Mouse (Mus musculus) neural tube, embryonic 15.5 days (tissue): ENCODE measurements around the gene Grin2a. TPM values are rescaled to one million over a fixed set of nuclear protein-coding genes. Genes with fewer than 3 reads are reported as not detected.

Experiments used
- ATAC-seq: fragments of 200-750 bp; cut with Nextera tagmentation; 2 replicates; pipeline ENCODE4 v1.8.0; 2017; ENCODE audit warnings: mild to moderate bottlenecking, moderate TSS enrichment, moderate library complexity; ENCODE audit not compliant: low FRiP score
- H3K27ac ChIP-seq: fragments of 300-500 bp; sonication (generic); replicated peaks from 2 replicates; pipeline ENCODE4 v1.5.1; 2015; ENCODE audit warnings: mild to moderate bottlenecking, inconsistent platforms
- H3K27me3 ChIP-seq: fragments of 300-500 bp; sonication (generic); replicated peaks from 2 replicates; pipeline ENCODE4 v1.6.1; 2015; ENCODE audit warnings: inconsistent platforms
- H3K36me3 ChIP-seq: fragments of 300-500 bp; sonication (generic); 2 replicates; pipeline ENCODE4 v1.6.1; 2015; ENCODE audit warnings: inconsistent platforms
- H3K4me1 ChIP-seq: fragments of 300-500 bp; sonication (generic); 2 replicates; pipeline ENCODE4 v1.6.1; 2015; ENCODE audit warnings: inconsistent platforms
- H3K4me2 ChIP-seq: fragments of 300-500 bp; sonication (generic); 2 replicates; pipeline ENCODE4 v1.6.1; 2015; ENCODE audit warnings: inconsistent platforms, mild to moderate bottlenecking, moderate library complexity
- H3K4me3 ChIP-seq: fragments of 300-500 bp; sonication (generic); replicated peaks from 2 replicates; pipeline ENCODE4 v1.5.1; 2015; ENCODE audit warnings: mild to moderate bottlenecking, inconsistent platforms
- H3K9ac ChIP-seq: fragments of 300-500 bp; sonication (generic); replicated peaks from 2 replicates; pipeline ENCODE4 v1.6.1; 2015; ENCODE audit warnings: mild to moderate bottlenecking, inconsistent platforms
- H3K9me3 ChIP-seq: fragments of 300-500 bp; sonication (generic); replicated peaks from 2 replicates; pipeline ENCODE4 v1.6.1; 2016; ENCODE audit warnings: inconsistent platforms
- WGBS: fragments of 180-500 bp; shearing (Covaris S2); methylation state at CpG from one replicate; pipeline ENCODE4 v1.1.7; 2015; ENCODE audit warnings: mixed read lengths; 5-methylcytosine and 5-hydroxymethylcytosine counted together
- polyA plus RNA-seq: library from polyadenylated mRNA; unstranded; fragments of >200 nt; fragmentation: Nextera tagmentation; extraction: Ambion mirVana; gene quantifications from 2 replicates; pipeline ENCODE4 v1.2.1, GENCODE M21; 2015

The Grin2a gene
- polyA plus RNA-seq, 1 experiment from 2014 or later = 15.6 TPM

GRCm38 (mm10) chr16:9785821-9786220, 209.5 kb downstream of the Grin2a start:
- Histone ChIP-seq H3K9ac (no peak overlapping the region), H3K9me3 (no peaks in the 10 kb centered on the region), H3K27ac (no peak overlapping the region), H3K27me3 (no peaks in the 10 kb centered on the region), H3K4me2 (no peak overlapping the region), H3K4me1 (no peaks in the 10 kb centered on the region), H3K4me3 (no peak overlapping the region), H3K36me3 (no peaks in the 10 kb centered on the region)
- ATAC-seq = no peak
- 88% methylated on average over 4 of the region's 4 CpGs for WGBS

DNA sequence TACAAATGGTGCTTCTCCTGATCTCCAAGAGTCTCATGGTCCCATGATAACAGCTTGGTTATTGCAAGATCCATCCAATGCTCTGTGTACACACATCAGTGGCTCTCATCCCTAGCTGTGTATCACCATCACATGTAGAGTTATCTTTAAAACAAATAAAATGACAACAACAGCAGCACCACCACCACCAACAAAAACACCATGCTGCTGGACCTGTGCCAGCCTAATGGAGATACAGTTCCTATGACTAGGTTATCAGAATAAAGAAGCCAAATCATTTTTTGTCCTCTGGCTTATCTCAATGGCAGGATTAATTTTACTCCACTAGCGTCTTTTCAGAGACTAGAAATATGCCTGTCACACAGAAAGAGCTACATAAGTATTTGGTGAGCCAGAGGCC, 226.4 kb downstream of the Grin2a start:
- no peak for ATAC-seq
- H3K9ac ChIP-seq = no peak overlapping the region
- H3K36me3 ChIP-seq = no peaks in the 10 kb centered on the region
- H3K9me3 ChIP-seq = no peaks in the 10 kb centered on the region
- H3K4me1 ChIP-seq = no peaks in the 10 kb centered on the region
- WGBS = 75% methylated on average over 1 of the region's 1 CpGs
- H3K27ac ChIP-seq = no peak overlapping the region
- no peaks in the 10 kb centered on the region for H3K27me3 ChIP-seq
- no peak overlapping the region for H3K4me3 ChIP-seq
- no peak overlapping the region for H3K4me2 ChIP-seq

DNA sequence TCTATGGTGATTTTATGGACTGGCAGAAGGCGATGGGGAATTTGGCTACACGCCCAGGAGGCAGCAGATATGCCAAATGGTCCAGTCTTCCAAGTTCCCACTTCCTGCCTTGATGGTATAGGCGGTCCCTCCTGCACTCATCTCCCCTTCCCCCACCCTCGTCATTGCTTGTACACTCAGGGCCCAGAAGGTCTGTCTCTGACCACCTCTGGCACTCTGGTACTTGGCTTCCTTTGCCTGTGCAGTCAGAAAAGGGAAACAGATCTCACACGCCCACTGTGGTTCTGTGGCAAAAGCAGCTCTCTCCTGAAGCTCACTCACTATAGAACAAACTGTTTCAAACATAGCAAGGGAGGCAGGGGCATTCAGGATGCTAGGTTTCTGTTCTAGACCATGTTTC, 227.0 kb downstream of the Grin2a start:
- Histone ChIP-seq H3K27me3 (no peaks in the 10 kb centered on the region), H3K4me2 (no peak overlapping the region), H3K9ac (no peak overlapping the region), H3K36me3 (no peaks in the 10 kb centered on the region), H3K4me3 (no peak overlapping the region), H3K9me3 (no peaks in the 10 kb centered on the region), H3K4me1 (no peaks in the 10 kb centered on the region), H3K27ac (no peak overlapping the region)
- no peak for ATAC-seq
- WGBS = 72% methylated on average over 5 of the region's 5 CpGs

GRCm38 (mm10) chr16:9767946-9768345, 227.4 kb downstream of the Grin2a start:
- H3K4me2 ChIP-seq = no peak overlapping the region
- no peaks in the 10 kb centered on the region for H3K36me3 ChIP-seq
- H3K9me3 ChIP-seq = no peaks in the 10 kb centered on the region
- no peak overlapping the region for H3K27ac ChIP-seq
- 79% methylated on average over 3 of the region's 3 CpGs for WGBS
- no peaks in the 10 kb centered on the region for H3K27me3 ChIP-seq
- H3K4me3 ChIP-seq = no peak overlapping the region
- no peak overlapping the region for H3K9ac ChIP-seq
- no peaks in the 10 kb centered on the region for H3K4me1 ChIP-seq
- ATAC-seq = no peak

- 81% methylated on average over 2 of the region's 2 CpGs for WGBS
- H3K9me3 ChIP-seq = no peaks in the 10 kb centered on the region
- no peaks in the 10 kb centered on the region for H3K27me3 ChIP-seq
- no peaks in the 10 kb centered on the region; the same call in 1 of the 2 replicates for H3K4me1 ChIP-seq
- no peak for ATAC-seq
- no peaks in the 10 kb centered on the region for H3K36me3 ChIP-seq
- H3K4me2 ChIP-seq = no peak overlapping the region
- no peak overlapping the region for H3K4me3 ChIP-seq
- H3K9ac ChIP-seq = no peak overlapping the region
- H3K27ac ChIP-seq = no peak overlapping the region
Observed at GRCm38 (mm10) chr16:9764086-9764485, 231.3 kb downstream of the Grin2a start.

- WGBS = 100% methylated on average over 2 of the region's 2 CpGs
- no peaks in the 10 kb centered on the region for H3K36me3 ChIP-seq
Observed at GRCm38 (mm10) chr16:9760347-9760746, 235.0 kb downstream of the Grin2a start.

DNA sequence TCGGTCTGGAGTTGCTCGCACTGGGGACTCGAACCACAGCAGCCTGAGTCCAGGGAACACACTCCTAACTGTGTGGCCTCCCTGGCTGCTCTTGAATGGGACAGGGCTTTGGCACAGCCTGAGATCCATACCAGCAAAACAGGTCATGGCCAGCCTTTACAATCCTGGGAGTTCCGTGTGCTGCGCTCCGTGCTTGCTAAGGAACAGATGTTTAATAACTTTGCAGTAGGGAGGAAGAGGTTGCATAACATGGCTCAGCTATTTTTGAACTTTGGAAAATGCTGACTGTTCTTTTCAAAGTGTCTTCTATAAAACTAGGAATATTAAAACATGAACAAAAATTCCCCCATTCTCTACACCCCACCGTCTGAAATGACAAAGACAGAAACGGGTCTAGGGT, 238.5 kb downstream of the Grin2a start:
- Histone ChIP-seq H3K4me2 (no peak overlapping the region), H3K4me1 (peaks cover 3% of the 10 kb centered on the region; the same call in 1 of the 2 replicates), H3K27me3 (no peaks in the 10 kb centered on the region), H3K4me3 (no peak overlapping the region), H3K9me3 (no peaks in the 10 kb centered on the region), H3K9ac (no peak overlapping the region), H3K36me3 (no peaks in the 10 kb centered on the region), H3K27ac (no peak overlapping the region)
- WGBS = 88% methylated on average over 8 of the region's 8 CpGs
- ATAC-seq = no peak

More at GRCm38 (mm10) chr16:9760347-9760746, 235.0 kb downstream of the Grin2a start:
- Histone ChIP-seq H3K9ac (no peak overlapping the region), H3K4me1 (peaks cover 3% of the 10 kb centered on the region; the same call in 1 of the 2 replicates), H3K4me2 (no peak overlapping the region), H3K9me3 (no peaks in the 10 kb centered on the region), H3K27ac (no peak overlapping the region), H3K4me3 (no peak overlapping the region), H3K27me3 (no peaks in the 10 kb centered on the region)
- ATAC-seq = no peak

GRCm38 (mm10) chr16:9754061-9754460, 241.3 kb downstream of the Grin2a start:
- 89% methylated on average over 5 of the region's 5 CpGs for WGBS
- no peak for ATAC-seq
- Histone ChIP-seq H3K36me3 (no peaks in the 10 kb centered on the region), H3K4me3 (no peak overlapping the region), H3K4me2 (no peak overlapping the region), H3K27ac (no peak overlapping the region), H3K9ac (no peak overlapping the region), H3K9me3 (no peaks in the 10 kb centered on the region), H3K4me1 (0 out of 2 replicates have a peak, but pooled peaks cover 3% of the 10 kb centered on the region), H3K27me3 (no peaks in the 10 kb centered on the region)

GRCm38 (mm10) chr16:9753045-9753444, 242.3 kb downstream of the Grin2a start:
- H3K4me2 ChIP-seq = no peak overlapping the region

GRCm38 (mm10) chr16:9752600-9752999, 242.8 kb downstream of the Grin2a start:
- no peak for ATAC-seq

More at GRCm38 (mm10) chr16:9753045-9753444, 242.3 kb downstream of the Grin2a start:
- Histone ChIP-seq H3K4me1 (no peaks in the 10 kb centered on the region), H3K27ac (no peak overlapping the region), H3K9ac (no peak overlapping the region), H3K9me3 (no peaks in the 10 kb centered on the region), H3K27me3 (no peaks in the 10 kb centered on the region), H3K4me3 (no peak overlapping the region), H3K36me3 (no peaks in the 10 kb centered on the region)
- WGBS = 80% methylated on average over 9 of the region's 9 CpGs
- ATAC-seq = no peak

DNA sequence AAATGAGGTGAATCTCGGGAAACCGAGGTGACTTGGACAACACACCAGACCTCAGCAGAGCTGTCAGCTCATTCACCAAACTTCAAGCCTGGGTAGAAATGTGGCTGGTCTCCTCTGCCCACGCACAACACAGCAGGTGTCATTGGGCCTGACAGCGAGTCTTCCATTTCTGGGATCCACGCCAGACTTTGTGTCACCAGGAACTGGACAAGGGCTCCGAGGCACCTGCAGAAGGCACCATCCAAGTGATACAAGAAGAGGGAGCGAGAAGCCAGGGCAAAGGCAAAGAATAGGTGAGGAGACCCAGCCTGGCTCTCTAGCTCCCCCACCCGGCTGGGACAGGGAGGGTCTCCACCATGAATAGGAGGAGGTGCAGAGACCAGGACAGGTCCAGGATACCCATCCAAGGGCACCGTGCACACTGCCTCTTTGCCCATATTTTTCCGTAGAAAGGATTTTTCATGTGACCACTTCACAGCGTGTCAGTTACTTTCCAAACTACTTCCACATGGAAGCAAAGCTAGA, 244.3 kb downstream of the Grin2a start:
- Histone ChIP-seq H3K4me2 (no peak overlapping the region), H3K4me1 (no peaks in the 10 kb centered on the region), H3K27me3 (no peaks in the 10 kb centered on the region), H3K9ac (no peak overlapping the region), H3K9me3 (no peaks in the 10 kb centered on the region), H3K4me3 (no peak overlapping the region), H3K36me3 (no peaks in the 10 kb centered on the region), H3K27ac (no peak overlapping the region)
- no peak for ATAC-seq
- WGBS = 78% methylated on average over 11 of the region's 11 CpGs

More at GRCm38 (mm10) chr16:9752600-9752999, 242.8 kb downstream of the Grin2a start:
- no peak overlapping the region for H3K27ac ChIP-seq
- H3K27me3 ChIP-seq = no peaks in the 10 kb centered on the region
- H3K4me1 ChIP-seq = no peaks in the 10 kb centered on the region
- WGBS = 71% methylated on average over 8 of the region's 8 CpGs
- H3K9me3 ChIP-seq = no peaks in the 10 kb centered on the region
- H3K36me3 ChIP-seq = no peaks in the 10 kb centered on the region
- no peak overlapping the region for H3K4me2 ChIP-seq
- no peak overlapping the region for H3K9ac ChIP-seq
- H3K4me3 ChIP-seq = no peak overlapping the region

DNA sequence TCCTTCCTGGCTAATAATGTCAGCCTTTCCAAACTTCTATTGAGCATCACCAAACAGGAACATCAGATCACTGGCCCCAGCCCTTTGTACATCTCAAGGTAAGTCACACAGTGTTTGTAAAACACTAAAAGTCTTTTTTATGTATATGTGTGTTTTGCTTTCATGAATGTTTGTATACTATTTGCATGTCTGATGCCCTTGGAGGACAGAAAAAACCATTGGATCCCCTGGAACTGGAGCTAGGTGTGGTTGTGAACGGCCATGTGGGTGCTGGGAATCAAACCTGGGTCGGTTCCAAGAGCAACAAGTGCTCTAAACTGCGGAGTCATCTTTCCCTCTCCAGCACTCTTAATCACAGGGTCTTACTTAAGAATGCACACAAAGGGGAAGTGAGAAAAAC, 245.7 kb downstream of the Grin2a start:
- 93% methylated on average over 3 of the region's 3 CpGs for WGBS
- Histone ChIP-seq H3K27me3 (no peaks in the 10 kb centered on the region), H3K36me3 (no peaks in the 10 kb centered on the region), H3K9ac (no peak overlapping the region), H3K9me3 (no peaks in the 10 kb centered on the region), H3K4me2 (no peak overlapping the region), H3K4me3 (no peak overlapping the region), H3K27ac (no peak overlapping the region), H3K4me1 (no peaks in the 10 kb centered on the region)
- no peak for ATAC-seq
